In the genomic region with DNA sequence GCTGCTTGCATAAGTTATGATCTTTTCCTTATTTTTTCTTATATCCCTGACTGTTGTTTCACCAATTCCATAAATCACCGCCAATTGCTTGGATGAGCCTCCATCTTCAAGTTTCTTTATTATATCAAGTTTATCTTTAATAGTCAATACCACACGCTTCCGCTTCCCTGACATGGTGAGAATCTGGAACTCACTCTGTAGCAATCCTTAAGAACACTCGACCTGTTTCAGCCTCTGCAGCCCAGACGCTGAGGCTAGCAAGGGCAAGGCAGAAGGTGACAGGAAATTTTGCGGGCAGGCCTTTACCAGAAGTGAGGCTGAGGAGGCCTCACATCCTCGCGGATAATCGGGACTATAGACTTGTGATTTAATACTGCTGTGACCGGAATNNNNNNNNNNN, we compare ENCODE assay signal across 8 mouse cellular contexts. TPM values are rescaled to one million over a fixed set of nuclear protein-coding genes. Genes with fewer than 3 reads are reported as not detected.
DNase-seq lines count a peak whose midpoint lies in the region; ATAC-seq and TF ChIP-seq lines count a peak whose summit lies in the region.

A gene (minus strand): TSS at position 349 of the 400 bp plus-strand sequence.

- H3K4me2 ChIP-seq in forebrain, embryonic 16.5 days (ENCODE audit: low read length), result peak within 1 kb of the TSS; percentile 79
- peak within 1 kb of the TSS; percentile 63 for H3K4me2 ChIP-seq in hindbrain, embryonic 12.5 days (replicated peaks)

- peak; percentile 93 for DNase-seq in MEL (ENCODE audit: low read depth, low spot score)
- DNase-seq in cerebellum, adult 11-12 months, result peak; percentile 66
- DNase-seq in layer of hippocampus, postnatal 36 days, result peak; percentile 14 to 19
- peak; percentile 32 for DNase-seq in lung, postnatal 25 days (ENCODE audit: low spot score)
- peak; percentile 7 for DNase-seq in ovary, postnatal 14 days (ENCODE audit: low spot score)
- DNase-seq in thymus, postnatal 25 days, result peak; percentile 46

- no peak for ATAC-seq in forebrain, embryonic 16.5 days
- no peak for ATAC-seq in hindbrain, embryonic 12.5 days (ENCODE audit: low FRiP score)

- H3K4me1 ChIP-seq in MEL (ENCODE audit: control insufficient read depth in 1 of 2, insufficient read depth in 2 of 2, low read length in 2 of 2), result peaks cover 10 to 13% of the 10 kb centered on the region in 2 experiments
- peaks cover 18% of the 10 kb centered on the region for H3K4me1 ChIP-seq in forebrain, embryonic 16.5 days (replicated peaks; ENCODE audit: control insufficient read depth, insufficient read depth, low read length)
- H3K4me1 ChIP-seq in hindbrain, embryonic 12.5 days, result peaks cover 23% of the 10 kb centered on the region

- peaks cover 0 to 24% of the 10 kb centered on the region in 2 experiments; a peak in 2 of 4 replicates for H3K36me3 ChIP-seq in MEL (ENCODE audit: control insufficient read depth in 1 of 2, insufficient read depth in 2 of 2, low read length in 2 of 2)
- no peaks in the 10 kb centered on the region for H3K36me3 ChIP-seq in forebrain, embryonic 16.5 days (ENCODE audit: control insufficient read depth, insufficient read depth)
- H3K36me3 ChIP-seq in hindbrain, embryonic 12.5 days, result no peaks in the 10 kb centered on the region

- H3K79me2 ChIP-seq in MEL (ENCODE audit: control insufficient read depth, insufficient read depth, low read length, poor library complexity), result peaks cover 1% of the 10 kb centered on the region

- no peaks in the 10 kb centered on the region for H3K9me3 ChIP-seq in MEL (replicated peaks; ENCODE audit: insufficient read depth, low read length)
- no peaks in the 10 kb centered on the region for H3K9me3 ChIP-seq in forebrain, embryonic 16.5 days (ENCODE audit: control insufficient read depth, low read length)
- no peaks in the 10 kb centered on the region for H3K9me3 ChIP-seq in hindbrain, embryonic 12.5 days (replicated peaks)

- no peak; a peak in 1 of 4 replicates for TF ChIP-seq EP300 in MEL (IDR thresholded peaks at IDR 0.05; ENCODE audit: low read depth in 1 of 2, low read length in 2 of 2)

- peak within 1 kb of the TSS; percentile 74 to 86 for H3K4me3 ChIP-seq in MEL (ENCODE audit: control insufficient read depth in 1 of 2, insufficient read depth in 1 of 2, low read depth in 2 of 2, low read length in 2 of 2)
- peak within 1 kb of the TSS; percentile 65 for H3K4me3 ChIP-seq in forebrain, embryonic 16.5 days (replicated peaks; ENCODE audit: low read length)
- peak within 1 kb of the TSS; percentile 63 for H3K4me3 ChIP-seq in hindbrain, embryonic 12.5 days

- WGBS in forebrain, embryonic 16.5 days, result 6% methylated on average over 10 of the region's 10 CpGs
- WGBS in hindbrain, embryonic 12.5 days, result 8% methylated on average over 10 of the region's 10 CpGs

- peak within 1 kb of the TSS; percentile 75 for H3K9ac ChIP-seq in MEL (ENCODE audit: control insufficient read depth, low read depth, low read length, poor library complexity, severe bottlenecking)
- H3K9ac ChIP-seq in forebrain, embryonic 16.5 days (replicated peaks; ENCODE audit: low read depth, low read length), result peak within 1 kb of the TSS; percentile 67
- peak within 1 kb of the TSS; percentile 61 for H3K9ac ChIP-seq in hindbrain, embryonic 12.5 days

- TF ChIP-seq POLR2A in MEL (IDR thresholded peaks at IDR 0.05; ENCODE audit: control insufficient read depth in 1 of 2, insufficient read depth in 1 of 2, low read depth in 1 of 2, low read length in 2 of 2, poor library complexity in 1 of 2), result no peak

- TF ChIP-seq CTCF in MEL (IDR thresholded peaks at IDR 0.05 in 2 of 3, conservative IDR thresholded peaks at IDR 0.05 in 1 of 3; ENCODE audit: control insufficient read depth in 1 of 3, insufficient read depth in 1 of 3, low read depth in 2 of 3, low read length in 3 of 3, poor library complexity in 1 of 3, severe bottlenecking in 1 of 3), result no peak

- H3K27me3 ChIP-seq in MEL (ENCODE audit: control insufficient read depth in 1 of 2, insufficient read depth in 2 of 2, low read length in 2 of 2), result no peaks in the 10 kb centered on the region
- no peaks in the 10 kb centered on the region for H3K27me3 ChIP-seq in forebrain, embryonic 16.5 days (replicated peaks; ENCODE audit: control insufficient read depth, insufficient read depth, low read length)
- no peaks in the 10 kb centered on the region for H3K27me3 ChIP-seq in hindbrain, embryonic 12.5 days

- H3K27ac ChIP-seq in MEL (ENCODE audit: control insufficient read depth, low read depth, low read length), result peak within 1 kb of the TSS; percentile 73
- peak within 1 kb of the TSS; percentile 61 for H3K27ac ChIP-seq in forebrain, embryonic 16.5 days (ENCODE audit: low read length)
- H3K27ac ChIP-seq in hindbrain, embryonic 12.5 days, result peak within 1 kb of the TSS; percentile 73

- TF ChIP-seq RAD21 in MEL (IDR thresholded peaks at IDR 0.05; ENCODE audit: low read depth, low read length), result no peak; the same call in 1 of the 2 replicates

TF ChIP-seq in MEL, 35 proteins besides CTCF, POLR2A, EP300 and RAD21:
- TF ChIP-seq POLR2AphosphoS2 (IDR thresholded peaks at IDR 0.05; ENCODE audit: low read length) (no peak), ELF1 (IDR thresholded peaks at IDR 0.05; ENCODE audit: low read depth, low read length) (peak; percentile 9; the same call in 1 of the 2 replicates), CHD1 (IDR thresholded peaks at IDR 0.05; ENCODE audit: low read depth, low read length) (no peak), ZMIZ1 (IDR thresholded peaks at IDR 0.05; ENCODE audit: low read depth, low read length) (no peak), SIN3A (IDR thresholded peaks at IDR 0.05; ENCODE audit: low read length) (peak; percentile 40; the same call in 1 of the 2 replicates), GATA1 (IDR thresholded peaks at IDR 0.05; ENCODE audit: low read depth, low read length) (peak; percentile 47; the same call in 1 of the 2 replicates), MXI1 (IDR thresholded peaks at IDR 0.05; ENCODE audit: low read depth, low read length) (peak; percentile 43; the same call in 1 of the 2 replicates), RCOR1 (IDR thresholded peaks at IDR 0.05; ENCODE audit: low read depth, low read length) (peak; percentile 66; the same call in 1 of the 2 replicates), USF2 (IDR thresholded peaks at IDR 0.05; ENCODE audit: borderline replicate concordance in 1 of 2, insufficient read depth in 1 of 2, low read depth in 1 of 2, low read length in 2 of 2) (no peak), TBP (IDR thresholded peaks at IDR 0.05; ENCODE audit: low read depth, low read length) (no peak), TAL1 (IDR thresholded peaks at IDR 0.05; ENCODE audit: low read length) (peak; percentile 20; the same call in 1 of the 2 replicates), SMC3 (IDR thresholded peaks at IDR 0.05; ENCODE audit: low read depth, low read length) (peak; percentile 21), ZC3H11A (IDR thresholded peaks at IDR 0.05; ENCODE audit: low read depth, low read length) (0 out of 2 replicates have a peak, but pooled peaks have one; percentile 1), POLR2AphosphoS5 (IDR thresholded peaks at IDR 0.05; ENCODE audit: borderline replicate concordance, low read depth, low read length) (no peak), ETS1 (IDR thresholded peaks at IDR 0.05; ENCODE audit: low read depth, low read length) (no peak), TCF12 (IDR thresholded peaks at IDR 0.05; ENCODE audit: low read depth, low read length) (0 out of 2 replicates have a peak, but pooled peaks have one; percentile 9), E2F4 (IDR thresholded peaks at IDR 0.05; ENCODE audit: borderline replicate concordance, low read depth, low read length) (no peak)
TF ChIP-seq in MEL: peak in this region for 9.

RNA-seq across cellular contexts. Expression of the gene that starts here (rescaled TPM):
- total RNA-seq in MEL (2012; rRNA removed), result 1.7 TPM in 2 replicates
- 1 to 10 TPM in 1 of 2 experiments, not detected in 1; 3.1 TPM for polyA plus RNA-seq in MEL (2012; ENCODE audit: insufficient read depth in 1 of 2, insufficient read length in 2 of 2, low read depth in 1 of 2, low replicate concordance in 2 of 2, missing spikeins in 1 of 2)
- polyA plus RNA-seq in forebrain, embryonic 16.5 days (2015; fragmentation: Nextera tagmentation; extraction: Ambion mirVana), result 12.3 and 15.4 TPM in 2 replicates
- 13.9 and 15.5 TPM in 2 replicates for polyA plus RNA-seq in hindbrain, embryonic 12.5 days (2016; fragmentation: Nextera tagmentation; extraction: Ambion mirVana)
- total RNA-seq in layer of hippocampus, postnatal 36 days (2021), result 10 to 100 TPM; 10.5 to 11.6 TPM

Comparison
In these comparisons a context has a peak if more than half of its experiments do, and no peak if none do; other contexts are left out.
1. DNase-seq: peak in every context shown above with its lines; median percentile 93 in MEL; 66 in cerebellum, adult 11-12 months; 46 in thymus, postnatal 25 days; 32 in lung, postnatal 25 days; 16 in layer of hippocampus, postnatal 36 days; 7 in ovary, postnatal 14 days.